Mouse (Mus musculus) ES-Bruce4 (cell line): ENCODE results near the gene Avl9.

ENCODE experiments used
- EP300 ChIP-seq: IDR thresholded peaks from 2 replicates; pipeline ENCODE4 v1.6.1; 2011; ENCODE audit warnings: low read depth, low read length; ENCODE audit not compliant: insufficient read depth
- POLR2A ChIP-seq: IDR thresholded peaks from one replicate; pipeline ENCODE4 v1.8.1; 2011; ENCODE audit warnings: low read length; ENCODE audit not compliant: insufficient read depth

GRCm38 (mm10) chr6:56783561-56784272 is 69.0 kb downstream of the Avl9 start:
- TF ChIP-seq POLR2A: no peak
- no peak for TF ChIP-seq EP300
